Mouse (Mus musculus) kidney, adult 2 months (tissue): ENCODE data around the gene Arl3.

Source experiments
- CTCF ChIP-seq: fragments of 200-500 bp; conservative IDR thresholded peaks from 2 replicates; pipeline ENCODE4 v1.5.1; 2011; ENCODE audit warnings: low read depth, mild to moderate bottlenecking, control low read depth, low read length, moderate library complexity, mixed read lengths; ENCODE audit not compliant: insufficient read depth, insufficient read length
- POLR2A ChIP-seq: fragments of 200-500 bp; IDR thresholded peaks from one replicate; pipeline ENCODE4 v1.6.1; 2011; ENCODE audit warnings: low read depth, low read length, control low read depth

GRCm38 (mm10) chr19:46485847-46486246 is 87.2 kb downstream of the Arl3 start:
- TF ChIP-seq POLR2A (no peak), CTCF (no peak)
